Mouse (Mus musculus) stomach, postnatal 0 days (tissue): Measurements from ENCODE around the gene Tfap4. TPM values are rescaled to one million over a fixed set of nuclear protein-coding genes. Genes with fewer than 3 reads are reported as not detected.

Experiments
- ATAC-seq: fragments of 200-750 bp; cut with Nextera tagmentation; 2 replicates; pipeline ENCODE4 v1.8.0; 2017; ENCODE audit not compliant: low FRiP score, low TSS enrichment
- DNase-seq: peaks from one replicate; pipeline ENCODE4 v3.0.0-alpha.2; 2016; ENCODE audit warnings: low spot score
- H3K27ac ChIP-seq: fragments of 300-500 bp; sonication (generic); replicated peaks from 2 replicates; pipeline ENCODE4 v1.5.1; 2014; ENCODE audit warnings: mild to moderate bottlenecking, control low read depth
- H3K27me3 ChIP-seq: fragments of 300-500 bp; sonication (generic); 2 replicates; pipeline ENCODE4 v1.6.1; 2014; ENCODE audit warnings: low read length; ENCODE audit not compliant: control insufficient read depth, insufficient read depth
- H3K36me3 ChIP-seq: fragments of 300-500 bp; sonication (generic); 2 replicates; pipeline ENCODE4 v1.6.1; 2014; ENCODE audit warnings: low read length, mixed read lengths; ENCODE audit not compliant: control insufficient read depth, insufficient read depth
- H3K4me1 ChIP-seq: fragments of 300-500 bp; sonication (generic); replicated peaks from 2 replicates; pipeline ENCODE4 v1.6.1; 2014; ENCODE audit warnings: antibody characterized with exemption; ENCODE audit not compliant: control insufficient read depth, insufficient read depth
- H3K4me2 ChIP-seq: fragments of 300-500 bp; sonication (generic); replicated peaks from 2 replicates; pipeline ENCODE4 v1.6.1; 2014; ENCODE audit warnings: low read depth, mild to moderate bottlenecking, control low read depth, moderate library complexity
- H3K4me3 ChIP-seq: fragments of 300-500 bp; sonication (generic); 2 replicates; pipeline ENCODE4 v1.5.1; 2014; ENCODE audit warnings: low read depth, low read length, control low read depth
- H3K9ac ChIP-seq: fragments of 300-500 bp; sonication (generic); 2 replicates; pipeline ENCODE4 v1.6.1; 2014; ENCODE audit warnings: mild to moderate bottlenecking, low read length, control low read depth, mixed read lengths
- H3K9me3 ChIP-seq: fragments of 300-500 bp; sonication (generic); 2 replicates; pipeline ENCODE4 v1.6.1; 2016; ENCODE audit warnings: low read length; ENCODE audit not compliant: control insufficient read depth
- CTCF ChIP-seq: IDR thresholded peaks from 2 replicates; pipeline ENCODE4 v1.5.1; 2016; ENCODE audit warnings: antibody characterized with exemption, low read depth, mild to moderate bottlenecking, moderate library complexity
- EP300 ChIP-seq: optimal IDR thresholded peaks from 2 replicates; pipeline ENCODE3; 2016; ENCODE audit warnings: antibody characterized with exemption
- WGBS: fragments of 180-500 bp; shearing (Covaris S2); extraction: QIAGEN DNeasy Blood & Tissue Kit; methylation state at CpG from one replicate; pipeline ENCODE4 v1.1.7; 2014; 5-methylcytosine and 5-hydroxymethylcytosine counted together
- polyA plus RNA-seq: library from polyadenylated mRNA; unstranded; fragments of >200 nt; fragmentation: Nextera tagmentation; extraction: Ambion mirVana; gene quantifications from 2 replicates; pipeline ENCODE4 v1.2.1, GENCODE M21; 2015

The Tfap4 gene
- polyA plus RNA-seq, 1 experiment from 2014 or later, result 8.9 TPM

- WGBS, result under 1% methylated on average over 18 of the region's 52 CpGs
- Histone ChIP-seq H3K4me1 (0 out of 2 replicates have a peak, but pooled peaks cover 9% of the 10 kb centered on the region), H3K27ac (peak overlapping the region; percentile 88), H3K9me3 (no peaks in the 10 kb centered on the region), H3K4me2 (peak overlapping the region; percentile 81), H3K4me3 (peak overlapping the region; percentile 69), H3K9ac (peak overlapping the region; percentile 79), H3K36me3 (no peaks in the 10 kb centered on the region), H3K27me3 (no peaks in the 10 kb centered on the region)
- TF ChIP-seq EP300, result no peak
- TF ChIP-seq CTCF, result no peak
- ATAC-seq (peak; percentile 5; the same call in 1 of the 2 replicates), DNase-seq (no peak)
Observed at GRCm38 (mm10) chr16:4594814-4595526, 35.3 kb upstream of the Tfap4 start.

- 3% methylated on average over 22 of the region's 74 CpGs for WGBS
- Histone ChIP-seq H3K9ac (peak within 1 kb of the TSS; percentile 79), H3K4me3 (peak within 1 kb of the TSS; percentile 69), H3K36me3 (no peaks in the 10 kb centered on the region), H3K4me2 (peak within 1 kb of the TSS; percentile 81), H3K27me3 (no peaks in the 10 kb centered on the region), H3K27ac (peak within 1 kb of the TSS; percentile 88), H3K9me3 (no peaks in the 10 kb centered on the region), H3K4me1 (0 out of 2 replicates have a peak, but pooled peaks cover 9% of the 10 kb centered on the region)
- DNase-seq (peak; percentile 80), ATAC-seq (peak; percentile 78)
- TF ChIP-seq EP300 (no peak), CTCF (no peak)
Observed at GRCm38 (mm10) chr16:4593971-4594813, 34.5 kb upstream of the Tfap4 start, which contains the start of gene Glis2. Glis2 (plus strand) TSS chr16:4594713.

DNA sequence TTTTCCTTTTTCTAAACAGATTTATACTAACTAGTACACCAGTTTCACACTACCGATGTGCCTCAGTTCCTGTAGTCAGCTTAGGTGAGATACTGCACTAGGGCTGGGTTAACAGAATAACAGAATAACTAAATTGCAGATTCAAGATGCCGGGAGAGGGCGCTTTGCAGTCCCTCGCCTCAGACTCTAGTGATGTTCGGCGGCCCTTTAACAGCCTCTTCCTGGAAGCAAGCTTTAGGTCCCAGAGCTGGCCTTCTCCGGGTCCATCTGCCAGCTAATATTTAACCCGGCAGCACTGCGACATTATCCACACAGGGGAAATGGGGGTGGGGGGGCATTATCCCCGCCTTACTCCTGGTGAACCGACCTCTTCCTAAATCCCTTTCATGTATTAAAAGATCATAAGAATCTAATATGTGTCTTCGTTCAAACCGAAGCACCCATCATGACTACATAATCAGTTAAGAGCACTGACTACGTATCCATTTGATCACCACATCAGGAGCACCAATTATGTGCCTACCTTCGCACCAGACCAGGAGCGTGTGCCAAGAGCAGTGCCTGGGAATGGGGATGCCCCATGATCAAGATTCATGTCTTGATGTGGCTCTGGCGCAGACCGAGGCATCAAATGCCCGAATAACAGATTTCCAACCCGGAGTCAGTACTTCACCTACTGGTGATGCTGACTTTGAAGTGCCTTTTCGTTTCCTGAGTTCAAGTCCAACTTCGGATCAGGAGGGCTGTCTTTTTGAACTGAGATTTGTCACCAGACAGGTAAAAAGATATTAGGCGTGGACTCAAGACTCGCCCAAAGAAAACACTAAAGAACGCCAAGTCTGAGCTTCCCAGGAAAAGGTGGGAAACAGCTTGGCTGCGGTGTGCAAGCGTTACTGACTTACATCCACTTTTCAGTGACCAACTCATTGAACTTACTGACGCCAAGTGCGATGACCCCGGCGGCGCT, 33.5 kb upstream of the Tfap4 start:
- H3K27me3 ChIP-seq, result no peaks in the 10 kb centered on the region
- H3K36me3 ChIP-seq, result no peaks in the 10 kb centered on the region
- peak overlapping the region; percentile 81 for H3K4me2 ChIP-seq
- peak overlapping the region; percentile 88 for H3K27ac ChIP-seq
- H3K9ac ChIP-seq, result peak overlapping the region; percentile 79
- 11% methylated on average over 32 of the region's 32 CpGs for WGBS
- peak; percentile 59 for DNase-seq
- no peak for ATAC-seq
- H3K9me3 ChIP-seq, result no peaks in the 10 kb centered on the region
- H3K4me3 ChIP-seq, result peak overlapping the region; percentile 69
- H3K4me1 ChIP-seq, result 0 out of 2 replicates have a peak, but pooled peaks cover 9% of the 10 kb centered on the region
- TF ChIP-seq CTCF (peak; percentile 77), EP300 (no peak)

- Histone ChIP-seq H3K4me2 (no peak overlapping the region), H3K4me1 (peaks cover 3% of the 10 kb centered on the region), H3K36me3 (no peaks in the 10 kb centered on the region), H3K27me3 (no peaks in the 10 kb centered on the region), H3K4me3 (no peak overlapping the region), H3K9ac (no peak overlapping the region), H3K9me3 (no peaks in the 10 kb centered on the region), H3K27ac (no peak overlapping the region)
- WGBS, result 94% methylated on average over 9 of the region's 9 CpGs
- no peak for TF ChIP-seq EP300
- no peak for TF ChIP-seq CTCF
- DNase-seq, result no peak
- ATAC-seq, result no peak
Observed at GRCm38 (mm10) chr16:4590236-4590635, 30.6 kb upstream of the Tfap4 start.

DNA sequence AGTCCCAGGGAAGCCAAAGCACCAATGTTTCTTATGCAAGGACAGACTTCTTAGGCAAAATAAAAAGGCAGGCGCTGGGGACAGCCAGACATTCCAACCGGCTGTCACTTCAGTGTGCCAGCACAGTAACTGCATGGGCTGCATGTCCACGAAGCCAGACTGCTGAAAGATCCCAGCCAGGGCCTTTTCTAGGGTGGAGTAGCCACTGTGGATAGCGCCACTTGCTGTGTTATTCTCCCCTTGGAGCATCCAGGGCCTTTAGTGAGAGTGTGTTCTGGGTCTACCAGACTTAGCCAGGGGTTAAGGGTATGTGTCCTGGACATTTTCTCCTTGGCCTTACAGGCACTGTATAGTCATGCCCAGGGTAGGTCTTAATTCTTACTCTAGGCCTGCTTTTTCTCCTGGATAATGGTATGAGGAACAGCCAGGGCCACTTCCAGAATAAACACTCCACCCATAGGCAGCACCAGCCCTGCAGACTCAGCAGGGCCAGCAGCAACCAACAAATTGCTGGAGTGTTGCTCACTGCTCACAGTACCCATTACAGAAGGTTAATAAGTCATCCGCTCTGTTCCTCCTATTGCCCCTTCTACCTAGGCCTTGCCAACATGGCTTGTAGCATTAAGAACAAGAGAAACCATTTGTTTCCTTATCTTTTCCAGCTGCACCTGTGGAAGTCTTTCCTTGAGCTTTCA, 28.0 kb upstream of the Tfap4 start:
- H3K27ac ChIP-seq, result peak overlapping the region; percentile 93
- DNase-seq, result peak; percentile 55
- no peak overlapping the region for H3K4me2 ChIP-seq

More for the DNA sequence above, 28.0 kb upstream of the Tfap4 start:
- peaks cover 3% of the 10 kb centered on the region for H3K4me1 ChIP-seq
- H3K9me3 ChIP-seq, result no peaks in the 10 kb centered on the region
- H3K36me3 ChIP-seq, result no peaks in the 10 kb centered on the region
- TF ChIP-seq CTCF (no peak), EP300 (no peak)
- 44% methylated on average over 5 of the region's 5 CpGs for WGBS
- no peak overlapping the region for H3K9ac ChIP-seq
- no peaks in the 10 kb centered on the region for H3K27me3 ChIP-seq
- peak; percentile 30 for ATAC-seq
- H3K4me3 ChIP-seq, result no peak overlapping the region
